Mouse (Mus musculus) CH12.LX (cell line): Measurements from ENCODE around the gene Ap2s1.

Source experiments
- CTCF ChIP-seq, 2 experiments: IDR thresholded peaks in 1 of 2; conservative IDR thresholded peaks in 1 of 2; 2 replicates each; pipeline ENCODE4 v1.5.1; 2011 to 2012; ENCODE audit warnings: low read depth in 2 of 2, low read length in 2 of 2, improper control_type of control experiment in 1 of 2, inconsistent platforms in 1 of 2, mild to moderate bottlenecking in 1 of 2, moderate library complexity in 1 of 2
- NRF1 ChIP-seq: IDR thresholded peaks from 2 replicates; pipeline ENCODE4 v1.6.1; 2014; ENCODE audit warnings: low read depth, mild to moderate bottlenecking, inconsistent platforms, low read length, improper control_type of control experiment, moderate library complexity
- POLR2A ChIP-seq: IDR thresholded peaks from 2 replicates; pipeline ENCODE4 v1.6.1; 2011; ENCODE audit warnings: low read depth, mild to moderate bottlenecking, improper control_type of control experiment, low read length
- TBP ChIP-seq: conservative IDR thresholded peaks from 2 replicates; pipeline ENCODE4 v1.6.1; 2011; ENCODE audit warnings: low read depth, low read length, improper control_type of control experiment

GRCm38 (mm10) chr7:16699042-16699441 is 39.2 kb upstream of the Ap2s1 start:
- TF ChIP-seq POLR2A = no peak
- TF ChIP-seq CTCF (conservative IDR thresholded peaks at IDR 0.05 in 1 of 2, IDR thresholded peaks at IDR 0.05 in 1 of 2; ENCODE audit: low read depth in 2 of 2, low read length in 2 of 2) = peak; percentile 71 to 88
- no peak for TF ChIP-seq NRF1
- TF ChIP-seq TBP = no peak
